Mouse (Mus musculus) heart, postnatal 0 days (tissue): Measurements from ENCODE around the gene Vav1.

Source experiments
- CTCF ChIP-seq: IDR thresholded peaks from 2 replicates; pipeline ENCODE4 v1.5.1; 2016; ENCODE audit warnings: antibody characterized with exemption, control low read depth, low read depth
- EP300 ChIP-seq: IDR thresholded peaks from 2 replicates; pipeline ENCODE4 v1.6.1; 2016; ENCODE audit warnings: antibody characterized with exemption, low read depth

- TF ChIP-seq CTCF (no peak), EP300 (no peak)
Observed at GRCm38 (mm10) chr17:57232200-57232599, 46.7 kb upstream of the Vav1 start.
